ENCODE assay signal across 17 mouse cellular contexts in the genomic region with DNA sequence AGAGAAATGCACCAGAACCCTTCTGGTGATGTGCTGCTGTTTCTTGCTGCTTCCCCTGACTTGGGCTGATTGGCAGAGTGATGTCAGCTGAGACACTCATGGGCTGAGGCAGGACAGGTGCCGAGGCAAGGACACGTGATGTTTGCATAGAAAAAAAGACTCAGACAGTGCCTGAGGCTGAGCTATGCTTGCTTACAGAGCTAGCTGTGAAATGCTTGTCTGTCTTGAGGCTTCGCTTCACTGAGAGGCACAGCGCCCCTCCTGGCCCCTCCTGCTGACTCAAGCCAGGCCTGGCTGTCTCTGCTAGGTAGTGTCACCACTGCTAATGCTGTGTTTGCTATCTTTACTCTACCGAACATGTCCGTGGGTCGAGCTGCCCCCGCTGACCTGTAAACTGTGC.
"Had no signal": no experiment of that assay in that cellular context is flagged by ENCODE, and none has a peak within 500 bp of the region (broad histone marks: within the 10 kb centered on the region; RNA-seq: fewer than 3 reads in every experiment).

No protein-coding gene starts in this region.

- H3K4me1 ChIP-seq: midbrain, embryonic 10.5 days; midbrain, embryonic 12.5 days; neural tube, embryonic 13.5 days; neural tube, embryonic 15.5 days had no signal

- H3K27ac ChIP-seq: midbrain, embryonic 10.5 days; midbrain, embryonic 12.5 days; neural tube, embryonic 13.5 days; neural tube, embryonic 15.5 days had no signal

- H3K9ac ChIP-seq: lung, embryonic 14.5 days; midbrain, embryonic 12.5 days; neural tube, embryonic 13.5 days; neural tube, embryonic 15.5 days had no signal

- H3K4me3 ChIP-seq: midbrain, embryonic 10.5 days; midbrain, embryonic 12.5 days; myocyte; neural tube, embryonic 13.5 days; neural tube, embryonic 15.5 days had no signal

- H3K9me3 ChIP-seq: midbrain, embryonic 10.5 days; midbrain, embryonic 12.5 days; neural tube, embryonic 13.5 days; neural tube, embryonic 15.5 days had no signal

- DNase-seq: lung, adult 18-20 months; lung, embryonic 14.5 days; lung, postnatal 4 days; midbrain, embryonic 14.5 days; retina, postnatal 1 day; right cerebral cortex, adult 18-20 months; right cerebral cortex, postnatal 25 days; right cerebral cortex, postnatal 4 days; spleen, adult 18-20 months; thymus, adult 18-20 months; thymus, postnatal 14 days; thymus, postnatal 36 days had no signal

- H3K27me3 ChIP-seq: midbrain, embryonic 12.5 days; neural tube, embryonic 13.5 days; neural tube, embryonic 15.5 days had no signal
